Mouse (Mus musculus) ES-E14 (cell line): ENCODE measurements around the gene Ccdc169.

Source experiments
- CHD2 ChIP-seq: IDR thresholded peaks from 2 replicates; pipeline ENCODE4 v1.6.1; 2014; ENCODE audit warnings: mild to moderate bottlenecking, low read depth, low read length, inconsistent platforms
- HCFC1 ChIP-seq: IDR thresholded peaks from 2 replicates; pipeline ENCODE4 v1.6.1; 2012; ENCODE audit warnings: low read length, inconsistent platforms, borderline replicate concordance; ENCODE audit not compliant: insufficient read depth
- MAFK ChIP-seq: IDR thresholded peaks from 2 replicates; pipeline ENCODE4 v1.6.1; 2014; ENCODE audit warnings: mild to moderate bottlenecking, low read depth, low read length, inconsistent platforms; ENCODE audit not compliant: insufficient read depth
- ZNF384 ChIP-seq: IDR thresholded peaks from 2 replicates; pipeline ENCODE4 v1.6.1; 2012; ENCODE audit warnings: low read depth, low read length, inconsistent platforms

DNA sequence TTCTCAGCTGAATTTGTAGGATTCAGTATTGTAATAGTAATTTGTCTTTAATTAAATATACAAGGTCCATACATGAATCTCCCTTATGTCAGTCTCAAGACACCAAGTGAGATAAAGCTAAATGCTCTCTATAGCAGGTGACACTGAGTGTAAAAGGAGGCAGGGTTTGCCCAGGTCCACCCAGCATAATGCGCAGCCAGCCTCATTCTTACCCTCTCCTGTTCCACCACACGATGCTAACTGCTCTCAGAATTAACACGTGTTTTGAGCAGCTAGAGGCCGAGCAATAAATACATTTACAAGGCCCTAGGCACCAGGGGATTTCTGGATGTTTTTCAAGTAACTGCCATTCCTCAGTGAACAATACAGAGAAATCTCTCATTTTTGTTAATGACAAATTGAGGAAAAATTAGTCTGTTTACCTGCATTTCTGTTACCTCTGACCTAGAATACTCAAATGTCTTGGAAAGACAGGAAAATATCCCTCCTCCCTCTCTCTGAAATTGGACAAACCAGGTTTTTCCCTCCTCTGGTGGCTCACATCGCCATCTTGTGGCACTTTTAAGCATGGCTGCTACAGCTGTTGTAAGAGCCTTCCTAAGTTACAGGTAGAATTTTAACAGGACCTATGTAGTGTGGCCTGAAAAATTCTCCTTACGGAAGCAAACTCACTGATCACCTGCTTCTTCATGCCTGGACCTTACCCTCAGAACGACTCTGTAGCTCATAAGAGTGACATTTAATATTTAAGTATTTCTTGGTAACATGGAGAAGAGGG lies 14.7 kb downstream of the Ccdc169 start:
- TF ChIP-seq HCFC1: no peak
- no peak for TF ChIP-seq ZNF384
- TF ChIP-seq CHD2: no peak
- no peak for TF ChIP-seq MAFK
